Mouse (Mus musculus): ENCODE data around the gene Nt5c1a.
"Not testable (repeated sequence)": the region's sequence is repeated elsewhere in the genome, so short reads cannot be mapped to it uniquely, and the experiment has no call there.

The Nt5c1a gene

DNA sequence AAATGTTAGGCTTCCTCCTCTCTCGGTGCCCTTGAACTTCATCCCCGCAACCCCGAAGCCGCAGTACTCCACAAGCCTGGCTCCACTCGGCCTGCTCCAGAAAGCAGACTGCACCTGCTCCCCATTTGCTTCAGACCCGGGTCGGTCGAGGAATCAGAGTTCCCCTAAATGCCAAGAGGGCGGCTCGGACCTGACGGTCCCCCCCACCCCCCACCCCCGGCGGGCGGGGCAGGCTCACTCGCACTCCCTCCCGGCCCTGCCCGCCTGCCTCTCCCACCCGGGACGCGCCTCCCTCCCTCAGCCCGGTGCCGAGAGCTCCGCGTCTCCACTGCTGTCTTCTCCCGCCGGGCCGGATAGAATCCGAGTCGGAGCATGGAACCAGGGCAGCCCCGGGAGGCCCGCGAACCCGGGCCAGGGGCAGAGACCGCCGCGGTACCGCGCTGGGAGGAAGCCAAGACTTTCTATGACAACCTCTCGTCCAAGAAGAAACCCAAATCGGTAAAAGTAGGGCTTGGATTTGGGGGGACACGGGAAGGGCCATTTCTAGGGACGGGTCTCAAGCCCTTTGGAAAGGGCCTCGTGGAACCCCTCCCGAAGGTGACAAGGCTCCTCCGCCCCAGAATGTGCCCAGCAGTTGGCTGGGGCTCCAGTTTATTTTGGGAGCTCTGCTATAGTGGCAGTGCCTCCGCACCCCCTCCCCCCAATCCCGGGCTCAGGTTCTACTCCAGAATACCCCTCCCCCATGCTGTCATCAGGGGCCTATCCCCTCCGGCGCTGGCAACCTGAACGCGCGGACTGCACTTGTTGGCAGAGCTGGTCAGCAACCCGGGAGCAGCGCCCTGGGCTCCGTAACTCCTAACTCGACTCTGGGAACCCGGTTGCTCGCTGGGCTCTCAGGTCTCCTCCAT, at the start of gene Nt5c1a:
TSS of gene Nt5c1a (plus strand) at position 319 of the 908 bp plus-strand sequence.
- no peak for DNase-seq (ENCODE audit: low spot score in 2 of 2)

DNA sequence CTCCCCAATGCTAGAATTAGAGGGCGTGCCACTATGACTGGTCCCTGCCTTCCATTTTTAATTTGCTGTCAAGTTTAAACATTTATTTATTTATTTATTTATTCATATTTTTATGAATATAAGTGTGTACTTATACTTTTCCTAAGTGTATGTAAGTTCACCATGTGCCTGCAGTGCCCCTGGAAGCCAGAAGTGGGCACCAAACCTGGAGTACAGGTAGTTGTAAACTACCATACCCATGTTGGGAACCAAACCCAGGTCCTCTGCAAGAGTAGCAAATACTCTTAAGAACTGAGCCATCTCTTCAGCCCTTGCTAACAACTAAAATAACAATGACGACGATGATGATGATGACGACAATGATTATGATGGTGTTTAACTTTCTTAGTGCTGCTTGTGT, 49.3 kb upstream of the Nt5c1a start:
- no peak for DNase-seq (ENCODE audit: low spot score in 2 of 2)

DNA sequence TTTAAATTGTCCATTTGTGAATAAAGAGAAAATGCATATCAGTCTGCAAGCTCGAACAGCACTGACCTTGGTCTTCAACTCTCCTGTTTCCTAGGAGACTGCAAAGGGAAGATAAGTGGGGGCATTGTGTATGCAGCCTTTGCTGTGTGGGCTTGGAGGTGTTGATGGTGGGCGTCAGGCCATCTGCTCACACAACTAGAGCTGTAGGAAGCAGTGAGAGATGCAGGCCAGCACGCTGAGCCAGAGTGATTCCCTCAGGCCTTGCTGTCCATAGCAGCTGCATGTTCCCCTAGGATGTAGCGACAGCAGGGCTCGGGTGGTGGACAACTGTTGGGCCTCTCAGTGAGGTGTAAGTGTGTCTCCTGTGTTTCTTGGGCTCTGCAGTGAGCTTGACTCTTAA, 48.3 kb upstream of the Nt5c1a start:
- no peak for DNase-seq (ENCODE audit: low spot score in 2 of 2)

DNA sequence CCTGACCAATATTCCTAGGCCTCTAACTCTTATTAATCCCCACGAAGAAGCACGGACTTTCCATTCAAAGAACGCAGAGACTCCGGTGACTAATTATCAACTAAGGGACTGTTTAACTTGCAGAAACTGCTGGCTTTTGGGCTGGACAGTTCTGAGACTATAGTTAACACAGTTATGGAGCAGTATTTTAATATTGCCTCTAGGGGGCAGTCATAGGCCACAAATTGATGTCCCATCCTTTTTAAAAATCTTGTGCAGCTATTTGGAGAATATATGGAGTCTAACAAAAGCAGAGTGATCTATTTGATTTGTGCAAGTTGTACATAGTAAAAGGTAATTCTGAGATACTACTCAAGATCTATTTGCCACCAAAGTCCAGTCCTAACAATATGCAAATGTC, 46.3 kb upstream of the Nt5c1a start:
- DNase-seq (ENCODE audit: low spot score in 2 of 2): no peak

DNA sequence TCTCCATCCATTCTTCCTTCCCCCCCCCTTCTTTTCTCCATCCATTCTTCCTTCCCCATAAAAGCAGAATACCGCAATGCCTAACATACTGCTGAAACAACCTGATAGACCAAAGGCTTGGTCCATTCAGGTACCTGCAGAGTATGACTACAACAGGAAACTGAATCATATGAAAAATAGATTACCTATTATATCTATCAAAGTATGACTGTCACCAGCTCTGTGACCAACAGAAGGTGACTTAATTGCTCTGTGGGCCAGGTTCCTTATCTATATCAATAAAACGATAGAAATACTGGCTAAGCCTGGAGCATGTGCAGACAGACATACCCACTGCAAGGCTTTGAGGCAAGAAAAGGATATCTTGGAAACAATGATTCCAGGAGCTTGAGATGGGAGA, 45.9 kb upstream of the Nt5c1a start:
- no peak for DNase-seq (ENCODE audit: low spot score in 2 of 2)

DNA sequence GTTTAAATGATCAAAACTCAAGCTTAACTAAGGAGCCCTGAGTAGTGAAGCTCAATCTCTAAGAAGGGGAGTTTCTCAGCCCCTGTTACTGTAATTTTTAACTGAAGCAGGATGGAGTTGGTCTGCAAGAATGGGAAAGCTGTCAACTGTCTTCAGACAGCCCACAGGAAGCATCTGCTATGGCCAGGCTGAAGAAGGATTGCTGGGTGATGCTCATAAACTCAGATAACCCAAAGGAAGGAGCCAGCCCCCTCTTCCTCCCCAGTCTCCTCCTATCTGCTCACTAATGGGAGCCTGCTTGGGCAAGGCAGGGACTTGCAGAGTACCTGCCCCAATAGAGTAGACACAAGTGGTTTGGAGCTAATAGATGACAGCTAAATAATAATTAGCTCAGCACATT, 45.5 kb upstream of the Nt5c1a start:
- no peak for DNase-seq (ENCODE audit: low spot score in 2 of 2)

DNA sequence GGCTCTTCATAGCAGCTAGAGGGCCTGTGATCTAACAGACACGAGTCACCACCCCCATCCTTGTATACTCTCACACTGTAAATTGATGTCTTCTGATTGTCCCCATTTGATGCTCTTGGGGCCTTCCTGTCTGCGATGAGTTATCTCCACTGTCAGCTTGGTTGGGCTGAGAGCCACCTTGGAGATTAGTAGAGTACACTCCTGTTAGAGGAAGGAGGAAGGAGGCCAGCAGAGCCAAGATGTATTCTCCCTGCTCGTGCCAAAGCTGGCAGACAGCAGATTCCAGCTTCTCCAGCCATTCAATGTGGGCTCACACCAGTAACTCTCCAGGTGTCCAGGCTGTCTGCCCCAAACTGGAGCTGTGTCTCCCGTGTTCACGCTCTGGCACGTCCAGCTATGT, 40.7 kb upstream of the Nt5c1a start:
- DNase-seq (ENCODE audit: low spot score in 2 of 2): no peak

DNA sequence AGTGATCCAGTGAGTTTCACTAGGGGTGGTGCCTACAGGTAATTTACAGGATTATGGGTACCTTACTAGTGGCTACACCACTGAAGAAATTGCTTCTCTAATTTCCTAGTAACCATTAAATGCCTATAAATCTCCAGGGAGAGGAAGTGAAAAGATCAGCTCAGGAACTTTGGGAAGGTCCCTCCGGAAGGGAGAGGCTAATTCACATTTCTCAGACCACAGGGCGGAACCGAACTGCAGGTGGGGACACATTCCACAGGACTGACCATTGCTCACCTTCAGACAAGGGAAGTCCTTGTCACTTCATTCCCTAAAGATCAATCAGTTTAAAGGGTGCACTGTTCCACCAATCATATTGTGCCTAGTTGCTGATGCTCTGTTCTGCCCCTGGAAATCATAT, 40.1 kb upstream of the Nt5c1a start:
- not testable (repeated sequence) for DNase-seq (ENCODE audit: low spot score in 2 of 2)

DNA sequence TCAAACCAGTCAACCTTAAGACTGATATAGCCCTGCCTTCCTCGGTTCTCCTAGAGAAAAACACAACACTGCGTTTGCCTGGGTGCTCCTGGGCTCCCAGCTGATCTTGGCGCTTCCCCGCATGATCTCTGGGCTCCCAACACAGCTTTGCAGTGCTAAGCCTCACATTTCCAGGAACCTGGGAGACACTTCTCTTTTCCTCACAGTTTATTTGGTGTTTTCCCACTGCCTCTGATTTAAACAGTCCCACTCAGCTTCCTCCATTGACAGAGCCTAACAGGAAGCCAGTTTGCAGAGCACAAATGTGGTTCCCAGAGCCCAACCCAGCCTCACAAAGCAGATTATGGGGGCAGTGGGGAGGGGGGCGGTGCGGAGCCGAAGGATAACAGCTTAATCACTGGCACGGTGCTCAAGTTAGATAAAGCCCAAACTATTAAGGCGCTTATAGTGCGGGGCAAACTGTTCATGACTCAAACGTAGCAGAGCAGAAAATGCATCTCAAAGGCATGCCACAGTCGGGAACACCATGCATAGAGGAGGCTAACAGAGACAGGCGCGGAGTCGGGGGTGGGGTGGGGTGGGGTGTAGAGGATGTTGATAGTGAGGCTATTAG, 38.9 kb upstream of the Nt5c1a start:
- DNase-seq (ENCODE audit: low spot score in 2 of 2): no peak

DNA sequence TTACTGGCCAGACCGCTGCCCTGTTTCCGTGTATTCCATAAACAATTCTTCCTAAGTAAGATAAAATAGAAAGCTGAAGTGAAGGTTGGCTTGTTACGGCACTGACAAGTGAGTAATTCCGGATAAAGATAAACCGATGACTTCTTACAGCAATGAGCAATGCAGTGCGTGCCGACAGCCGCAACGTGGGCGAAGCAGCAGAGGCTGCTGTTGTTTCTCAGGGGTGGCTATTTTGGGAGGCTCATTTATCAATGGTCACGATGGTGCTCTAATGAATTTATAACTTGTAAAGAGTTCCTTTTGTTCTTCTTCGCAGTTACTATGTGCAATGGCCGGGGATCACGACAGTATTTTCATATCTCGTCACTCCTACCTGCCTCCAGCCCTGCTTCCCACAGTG, 37.1 kb upstream of the Nt5c1a start:
- DNase-seq (ENCODE audit: low spot score in 2 of 2): no peak

DNA sequence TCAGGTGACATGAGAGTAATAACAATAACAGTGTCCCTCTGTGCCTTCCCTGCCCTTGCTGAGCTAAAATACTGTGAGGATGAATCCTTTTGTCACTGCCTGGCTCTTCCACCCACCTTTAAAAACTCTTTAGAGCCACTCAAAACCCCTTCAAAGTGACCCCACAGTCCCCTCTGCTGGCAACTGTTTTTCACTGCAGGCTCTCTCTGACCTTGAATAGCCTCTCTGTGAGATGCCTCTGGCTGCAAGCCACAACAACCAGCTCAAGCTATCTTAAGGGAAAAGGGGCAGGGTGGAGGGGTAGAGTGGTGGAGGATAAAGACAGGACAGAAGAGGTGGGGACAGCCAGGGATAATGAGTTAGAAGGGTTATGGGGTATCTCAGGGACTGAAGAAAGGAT, 29.5 kb upstream of the Nt5c1a start:
- DNase-seq (ENCODE audit: low spot score in 2 of 2): no peak

DNA sequence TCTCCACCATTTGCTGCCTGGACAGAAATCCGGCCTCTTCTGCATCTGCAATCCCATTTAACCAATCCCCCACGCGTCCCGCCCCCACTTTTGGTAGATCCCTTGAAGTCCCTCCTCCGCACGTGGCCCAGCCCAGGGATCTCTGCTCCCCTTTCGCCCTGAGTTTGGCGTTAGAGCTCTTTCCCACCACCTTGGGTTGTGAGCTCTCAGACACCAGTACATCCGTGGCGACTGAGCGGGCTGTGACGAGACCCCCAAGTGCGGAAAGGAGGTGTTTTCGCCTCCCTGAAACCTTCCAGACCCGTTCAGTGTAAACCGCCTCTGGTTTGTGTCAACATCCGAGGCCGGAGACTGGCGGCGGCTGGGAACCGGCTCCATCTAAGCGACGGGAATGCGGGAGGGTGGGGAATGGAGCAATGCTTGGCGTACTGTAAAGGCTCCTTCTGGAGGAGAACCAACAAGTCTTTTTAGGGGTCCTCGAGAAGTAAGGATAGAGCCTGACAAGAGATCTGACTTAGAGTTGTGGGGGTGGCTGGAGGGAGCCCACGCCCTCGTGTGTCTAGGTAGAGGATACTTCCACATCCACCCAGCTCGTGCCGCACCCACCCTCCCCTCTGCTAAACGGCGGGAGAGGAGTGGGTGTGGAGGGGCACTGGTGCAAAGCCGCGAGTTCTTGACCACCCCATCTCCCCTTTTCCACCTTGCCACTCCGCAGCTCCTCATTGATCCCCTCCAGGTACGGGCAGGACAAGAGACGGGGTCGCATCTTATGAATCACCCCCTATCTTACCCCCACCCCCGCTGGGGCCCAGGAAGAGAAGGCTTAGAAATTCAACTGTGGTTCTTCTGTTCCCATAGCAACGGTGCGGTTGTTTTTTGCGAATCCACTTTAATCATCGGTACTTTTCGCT, 18.7 kb upstream of the Nt5c1a start, which contains the start of gene Hpcal4:
TSS of gene Hpcal4 (plus strand) at position 900 of the 911 bp plus-strand sequence.
- no peak for DNase-seq (ENCODE audit: low spot score in 2 of 2)

DNA sequence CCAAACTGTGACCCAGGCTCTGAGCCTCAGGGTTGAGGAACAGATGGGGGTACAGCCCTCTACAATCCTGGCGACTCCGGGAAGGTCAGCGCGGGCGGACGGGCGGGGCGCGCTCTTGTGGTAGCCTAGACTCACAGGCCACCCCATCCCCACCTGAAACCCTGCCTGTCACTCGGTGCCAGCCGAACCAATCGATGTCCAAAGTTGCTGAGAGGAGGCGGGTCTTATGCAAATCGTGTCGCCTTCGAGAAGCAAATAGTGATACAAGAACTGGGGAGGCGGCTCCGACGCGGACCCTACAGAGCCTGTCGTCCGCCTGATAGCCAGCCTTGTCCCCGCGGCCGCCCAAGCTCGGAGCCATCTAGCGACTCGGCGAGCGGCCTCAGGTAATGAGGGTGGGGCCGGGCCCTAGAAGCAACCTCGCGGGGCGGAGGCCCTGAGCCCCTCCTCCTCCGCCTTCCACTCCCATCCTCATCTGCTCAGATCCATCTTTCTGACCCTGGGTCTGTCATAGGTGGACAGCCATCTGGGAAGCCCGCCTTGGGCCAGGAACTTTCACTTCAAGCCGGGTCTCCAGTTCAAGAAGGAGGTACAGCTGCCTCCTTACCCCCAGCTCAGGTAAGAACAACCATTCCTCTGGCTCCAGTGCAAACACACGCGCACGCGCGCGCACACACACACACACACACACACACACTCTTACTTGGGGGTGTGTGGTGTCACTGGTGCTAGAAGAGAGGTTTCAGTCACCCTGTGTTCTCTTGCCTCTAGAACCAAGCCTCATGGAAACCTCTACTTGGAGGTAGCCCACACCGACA, 17.9 kb upstream of the Nt5c1a start:
- peak; percentile 16 to 21 for DNase-seq (ENCODE audit: low spot score in 2 of 2)

DNA sequence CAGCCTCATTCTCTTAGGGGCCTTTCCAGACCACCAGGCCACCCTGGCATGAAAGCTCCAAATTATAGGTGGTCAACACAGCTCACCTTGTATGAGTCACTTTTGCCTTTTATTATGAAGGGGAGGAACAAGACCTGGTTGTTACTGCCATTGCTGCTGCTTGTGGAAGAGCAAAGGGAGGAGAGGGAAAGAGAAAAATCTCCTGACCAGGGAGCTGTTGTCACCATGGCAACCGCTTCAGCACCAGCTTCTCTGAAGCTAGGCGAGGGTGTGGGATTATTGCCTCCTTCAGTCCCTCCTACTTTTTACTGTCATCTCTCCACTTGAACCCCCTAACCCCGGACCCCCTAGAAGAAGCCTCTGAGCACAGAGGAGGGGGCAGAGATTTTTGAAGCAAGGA, 16.5 kb upstream of the Nt5c1a start:
- no peak for DNase-seq (ENCODE audit: low spot score in 2 of 2)

DNA sequence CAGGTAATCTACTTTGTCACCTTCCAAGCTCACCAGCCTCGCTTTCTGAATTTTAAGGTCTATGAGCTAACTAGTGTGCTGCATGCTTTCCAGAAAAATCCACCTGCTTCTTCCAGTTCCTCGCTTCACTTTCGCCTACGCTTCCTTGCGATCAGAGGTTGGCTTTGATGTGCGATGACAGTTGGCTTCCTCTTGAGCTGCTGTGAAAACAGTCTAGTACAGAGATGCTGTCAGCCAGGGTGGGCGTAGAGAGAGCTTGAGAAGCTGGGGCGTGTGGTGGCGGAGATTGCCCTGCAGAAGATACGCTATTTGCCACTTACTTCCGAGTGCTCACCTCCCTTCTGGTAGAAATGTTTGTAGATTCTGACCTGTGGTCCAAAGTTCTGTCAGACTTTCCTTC, 9.0 kb upstream of the Nt5c1a start:
- no peak for DNase-seq (ENCODE audit: low spot score in 2 of 2)

DNA sequence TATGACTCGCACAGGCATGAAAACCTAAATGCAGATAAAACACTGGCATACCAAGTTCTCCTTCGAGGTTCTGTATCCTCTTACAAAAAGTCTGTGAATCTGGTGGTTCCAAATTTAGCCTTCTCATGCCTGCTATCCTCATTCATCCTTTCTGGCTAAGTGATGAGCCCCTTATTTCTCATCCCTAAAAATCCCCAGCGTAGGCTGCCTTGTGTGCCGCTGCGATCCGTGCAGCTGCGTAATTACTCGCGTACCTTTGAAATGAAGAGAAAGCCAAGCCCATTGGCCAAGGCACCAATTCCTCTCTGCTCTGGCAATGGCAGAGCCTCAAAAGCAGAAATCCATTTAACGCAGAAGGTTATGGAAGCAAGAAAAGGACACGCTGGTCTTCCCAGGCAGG, 7.5 kb upstream of the Nt5c1a start:
- no peak for DNase-seq (ENCODE audit: low spot score in 2 of 2)

DNA sequence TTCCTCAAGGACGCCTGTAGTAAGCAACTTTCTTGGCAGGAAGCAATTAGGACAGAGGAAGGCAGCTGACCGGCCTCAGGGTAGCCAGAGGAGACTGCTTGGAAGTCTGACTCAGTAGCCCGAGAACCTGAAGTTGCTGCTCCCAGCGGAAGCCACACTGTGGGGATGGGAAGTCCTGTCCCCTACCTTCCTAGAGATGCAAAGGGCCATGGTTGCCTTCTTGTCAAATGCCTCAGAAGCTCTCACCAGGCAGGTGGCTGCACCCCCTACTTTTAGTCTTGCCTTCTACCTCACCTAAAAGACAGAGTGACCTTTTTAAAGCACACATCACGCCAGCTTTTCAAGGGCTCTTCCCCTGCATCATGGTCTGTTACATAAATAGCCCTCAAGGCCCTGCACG, 4.6 kb upstream of the Nt5c1a start:
- no peak for DNase-seq (ENCODE audit: low spot score in 2 of 2)

DNA sequence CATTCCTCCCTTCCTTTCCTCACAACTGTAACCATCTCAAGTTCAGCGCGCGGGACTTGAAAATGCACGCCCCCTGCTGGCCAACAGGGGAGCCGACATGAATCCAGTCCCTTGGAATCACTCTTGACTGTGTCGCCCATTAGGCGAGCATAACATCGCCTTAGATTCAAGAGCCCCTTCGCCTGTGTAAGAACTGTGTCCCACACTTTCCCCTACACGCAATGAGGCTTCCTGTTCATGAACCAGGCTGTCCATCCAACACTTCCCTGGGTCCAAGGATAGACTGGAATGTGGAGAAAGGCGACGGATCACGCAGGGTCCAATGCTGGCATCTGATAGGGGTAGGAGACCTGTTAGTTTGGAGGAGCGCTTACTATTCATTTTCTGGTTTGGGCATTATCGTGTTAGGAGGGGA, 526 bp upstream of the Nt5c1a start:
- peak in 1 of 2 experiments; percentile 31 for DNase-seq (ENCODE audit: low spot score in 2 of 2)

DNA sequence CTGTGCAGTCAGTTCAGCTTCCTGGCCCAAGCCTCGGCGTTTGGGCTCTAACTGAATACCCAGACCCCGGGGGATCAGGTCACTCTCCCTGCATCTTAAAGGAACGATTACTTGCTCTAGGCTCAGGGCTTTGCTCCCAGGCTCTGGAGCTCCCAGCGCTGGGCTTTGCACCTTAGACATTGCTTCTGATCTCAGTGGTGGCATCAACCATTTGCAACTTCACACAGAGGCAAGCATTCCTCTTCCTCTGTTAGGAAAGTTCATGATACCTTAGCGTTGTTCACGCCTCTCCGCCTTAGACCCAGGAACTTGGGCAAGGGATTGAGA, 753 bp downstream of the Nt5c1a start:
- DNase-seq (ENCODE audit: low spot score in 2 of 2): no peak

DNA sequence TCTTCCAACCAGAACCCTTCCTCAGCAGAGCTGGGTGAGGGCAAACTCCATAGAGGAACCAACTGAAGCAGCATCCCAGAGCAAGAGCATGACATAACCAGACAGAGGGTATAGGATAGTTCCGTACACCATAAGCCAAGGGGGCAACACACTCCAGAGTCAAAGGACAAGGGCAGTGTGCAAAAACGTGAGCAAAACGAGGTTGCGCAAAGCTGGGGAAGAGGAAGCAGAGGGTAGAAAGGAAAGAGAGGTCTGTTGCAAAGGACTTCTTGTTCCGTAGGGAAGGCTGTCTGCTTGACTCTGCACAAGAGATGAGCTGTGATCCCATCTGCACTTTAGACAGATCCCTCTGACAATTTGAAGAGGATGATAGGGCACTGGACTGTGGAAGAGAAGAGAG, 6.0 kb downstream of the Nt5c1a start:
- no peak for DNase-seq (ENCODE audit: low spot score in 2 of 2)

DNA sequence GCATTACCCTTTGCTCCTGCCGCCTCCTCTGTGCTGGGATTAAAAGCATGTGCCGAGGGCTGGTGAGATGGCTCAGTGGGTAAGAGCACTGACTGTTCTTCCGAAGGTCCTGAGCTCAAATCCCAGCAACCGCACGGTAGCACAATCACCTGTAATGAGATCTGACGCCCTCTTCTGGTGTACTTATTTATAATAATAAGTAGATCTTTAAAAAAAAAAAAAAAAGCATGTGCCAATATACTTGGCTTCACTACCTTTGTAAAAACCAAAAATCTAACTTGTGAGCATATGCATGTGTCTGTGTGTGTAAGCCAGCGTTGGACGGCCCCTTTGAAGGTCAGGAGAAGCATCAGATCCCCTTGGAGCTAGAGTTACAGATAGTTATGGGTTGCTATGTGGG, 9.7 kb downstream of the Nt5c1a start:
- no peak for DNase-seq (ENCODE audit: low spot score in 2 of 2)

DNA sequence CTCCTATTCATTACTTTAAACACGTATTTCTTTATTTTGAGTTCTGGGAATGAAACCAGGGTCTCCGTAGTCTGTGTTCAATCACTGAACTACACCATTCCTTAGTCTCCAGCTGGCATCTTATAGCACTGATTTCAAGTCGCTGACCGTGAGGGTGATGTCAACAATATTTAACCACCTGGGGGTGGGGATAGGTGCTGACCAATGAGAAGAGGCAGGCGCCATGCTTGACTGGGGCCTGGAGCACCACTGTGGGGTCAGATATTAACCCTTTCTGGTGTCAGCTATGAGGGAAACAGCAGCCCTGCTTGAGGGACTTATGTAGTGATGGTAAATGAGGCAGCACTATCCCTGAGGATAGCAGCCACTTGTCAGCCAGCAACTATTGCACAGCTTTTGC, 10.1 kb downstream of the Nt5c1a start:
- no peak for DNase-seq (ENCODE audit: low spot score in 2 of 2)
